Mouse (Mus musculus): Measurements from ENCODE around the gene Dcun1d2. TPM values are rescaled to one million over a fixed set of nuclear protein-coding genes. Genes with fewer than 3 reads are reported as not detected.

Dcun1d2 gene
- polyA plus RNA-seq, 1 experiment from 2014 or later = 11.1 TPM

- no peak overlapping the region for H3K27ac ChIP-seq
- DNase-seq (no peak), ATAC-seq (ENCODE audit: low read depth) (no peak)
- 0 out of 2 replicates have a peak, but pooled peaks cover 4% of the 10 kb centered on the region for H3K9me3 ChIP-seq (replicated peaks)
- H3K4me2 ChIP-seq = no peak overlapping the region
- H3K36me3 ChIP-seq = peaks cover 35% of the 10 kb centered on the region
- H3K27me3 ChIP-seq = no peaks in the 10 kb centered on the region
- H3K4me1 ChIP-seq (replicated peaks) = peaks cover under 1% of the 10 kb centered on the region; the same call in 1 of the 2 replicates
- H3K9ac ChIP-seq = no peak overlapping the region
- WGBS (ENCODE audit: insufficient replicate concordance) = 84% methylated on average over 7 of the region's 7 CpGs
- H3K4me3 ChIP-seq (replicated peaks) = no peak overlapping the region
These were observed 13.1 kb upstream of the Dcun1d2 start for GRCm38 (mm10) chr8:13301036-13301435.

DNA sequence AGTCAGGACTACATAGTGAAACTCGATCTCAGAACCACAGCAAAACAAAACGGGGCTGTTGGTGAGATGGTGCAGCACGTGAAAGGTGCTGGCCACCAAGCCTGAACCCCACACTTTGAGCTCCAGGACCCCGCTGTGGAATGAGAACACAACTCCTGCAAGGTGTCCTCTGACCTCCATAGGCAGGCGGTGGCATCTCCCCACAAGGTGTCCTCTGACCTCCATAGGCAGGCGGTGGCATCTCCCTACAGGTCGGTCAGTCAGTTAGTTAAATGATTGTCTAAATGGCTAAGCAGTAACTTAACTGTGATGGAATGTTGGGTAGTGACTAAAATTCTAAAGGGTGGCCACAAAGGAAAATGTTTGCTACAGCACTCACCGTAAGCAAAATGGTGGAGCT lies 11.6 kb upstream of the Dcun1d2 start:
- no peak overlapping the region for H3K4me2 ChIP-seq
- H3K36me3 ChIP-seq = peaks cover 44% of the 10 kb centered on the region
- DNase-seq = no peak
- 0 out of 2 replicates have a peak, but pooled peaks cover 4% of the 10 kb centered on the region for H3K9me3 ChIP-seq (replicated peaks)
- H3K4me3 ChIP-seq (replicated peaks) = no peak overlapping the region
- no peak overlapping the region for H3K27ac ChIP-seq
- no peak overlapping the region for H3K9ac ChIP-seq
- no peak for ATAC-seq (ENCODE audit: low read depth)
- no peaks in the 10 kb centered on the region for H3K4me1 ChIP-seq (replicated peaks)
- 81% methylated on average over 8 of the region's 8 CpGs for WGBS (ENCODE audit: insufficient replicate concordance)
- H3K27me3 ChIP-seq = no peaks in the 10 kb centered on the region

DNA sequence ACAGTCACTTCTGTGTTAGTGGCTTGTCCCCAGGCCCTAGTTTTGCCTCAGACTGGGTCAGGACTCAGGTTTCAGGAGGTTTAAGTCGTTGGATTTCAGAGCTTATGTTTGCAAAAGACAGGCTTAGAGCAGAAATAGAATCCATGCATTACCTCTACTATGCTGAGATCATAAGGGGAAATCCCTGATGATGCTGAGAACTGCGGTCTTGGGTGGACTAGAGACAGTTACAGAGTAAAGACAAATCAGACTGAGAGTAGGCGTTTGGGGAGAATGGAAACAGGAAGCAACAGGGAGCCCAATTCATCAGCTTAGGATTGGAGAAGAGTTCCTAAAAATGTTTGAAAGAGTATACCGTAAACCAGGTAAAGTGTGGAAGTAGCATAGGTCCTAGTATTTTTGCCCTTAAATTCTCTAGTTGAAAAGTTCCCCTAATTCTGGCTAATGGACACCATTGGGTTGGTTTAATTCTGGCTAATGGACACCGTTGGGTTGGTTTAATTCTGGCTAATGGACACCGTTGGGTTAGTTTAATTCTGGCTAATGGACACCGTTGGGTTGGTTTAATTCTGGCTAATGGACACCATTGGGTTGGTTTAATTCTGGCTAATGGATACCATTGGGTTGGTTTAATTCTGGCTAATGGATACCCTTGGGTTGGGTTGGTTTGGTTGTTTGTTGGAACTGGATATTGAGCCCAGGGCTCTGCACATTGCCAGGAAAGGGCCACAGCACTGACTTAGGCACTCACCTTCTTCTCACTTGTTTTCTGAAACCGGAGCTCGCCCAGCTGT lies 5.9 kb upstream of the Dcun1d2 start:
- ATAC-seq (ENCODE audit: low read depth) = no peak
- Histone ChIP-seq H3K9me3 (replicated peaks) (no peaks in the 10 kb centered on the region), H3K27me3 (no peaks in the 10 kb centered on the region), H3K36me3 (peaks cover 35% of the 10 kb centered on the region), H3K27ac (no peak overlapping the region), H3K9ac (no peak overlapping the region), H3K4me2 (no peak overlapping the region), H3K4me3 (replicated peaks) (no peak overlapping the region), H3K4me1 (replicated peaks) (peaks cover 5% of the 10 kb centered on the region)
- no peak for DNase-seq
- 79% methylated on average over 9 of the region's 9 CpGs for WGBS (ENCODE audit: insufficient replicate concordance)

GRCm38 (mm10) chr8:13292364-13292763 lies 4.4 kb upstream of the Dcun1d2 start:
- H3K4me3 ChIP-seq (replicated peaks) = no peak overlapping the region
- H3K4me1 ChIP-seq (replicated peaks) = peaks cover 12% of the 10 kb centered on the region
- WGBS (ENCODE audit: insufficient replicate concordance) = 26% methylated on average over 9 of the region's 9 CpGs
- DNase-seq (peak; percentile 63), ATAC-seq (ENCODE audit: low read depth) (no peak)
- no peak overlapping the region for H3K4me2 ChIP-seq
- no peak overlapping the region for H3K9ac ChIP-seq
- peaks cover 33% of the 10 kb centered on the region for H3K36me3 ChIP-seq
- H3K9me3 ChIP-seq (replicated peaks) = no peaks in the 10 kb centered on the region
- H3K27me3 ChIP-seq = no peaks in the 10 kb centered on the region
- H3K27ac ChIP-seq = no peak overlapping the region

- H3K27ac ChIP-seq = peak overlapping the region; percentile 99
These were observed 715 bp upstream of the Dcun1d2 start for GRCm38 (mm10) chr8:13288646-13289045.

DNA sequence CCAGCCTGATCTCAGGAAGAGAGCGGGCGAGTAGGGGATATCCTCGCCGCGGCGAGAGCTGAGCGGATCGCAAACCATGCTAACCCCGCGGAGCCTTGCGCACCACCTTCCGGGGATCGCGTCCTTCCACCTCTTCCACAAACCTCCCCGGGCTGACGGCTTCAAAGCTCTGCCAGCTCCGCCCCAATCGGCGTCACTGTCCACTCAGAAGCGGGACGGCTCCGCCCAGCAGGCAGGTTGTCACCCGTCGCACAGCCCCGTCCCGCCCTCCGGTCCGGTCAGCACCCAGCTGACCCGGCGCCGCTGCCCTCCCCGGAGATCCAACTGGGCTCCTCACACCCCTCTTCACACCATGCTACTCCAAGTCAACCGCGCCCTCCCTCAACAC lies 633 bp downstream of the Dcun1d2 start:
- peak overlapping the region; percentile 76 for H3K4me3 ChIP-seq (replicated peaks)
- H3K4me1 ChIP-seq (replicated peaks) = peaks cover 26% of the 10 kb centered on the region
- WGBS (ENCODE audit: insufficient replicate concordance) = under 1% methylated on average over 34 of the region's 34 CpGs
- DNase-seq (peak; percentile 91), ATAC-seq (ENCODE audit: low read depth) (peak; percentile 86)
- H3K9me3 ChIP-seq (replicated peaks) = no peaks in the 10 kb centered on the region
- H3K27me3 ChIP-seq = no peaks in the 10 kb centered on the region
- peak overlapping the region; percentile 93 for H3K4me2 ChIP-seq
- peak overlapping the region; percentile 99 for H3K27ac ChIP-seq
- no peaks in the 10 kb centered on the region for H3K36me3 ChIP-seq
- peak overlapping the region; percentile 88 for H3K9ac ChIP-seq

More at GRCm38 (mm10) chr8:13288646-13289045, 715 bp upstream of the Dcun1d2 start:
- ATAC-seq (ENCODE audit: low read depth) = no peak
- Histone ChIP-seq H3K9ac (peak overlapping the region; percentile 88), H3K36me3 (peaks cover 4% of the 10 kb centered on the region), H3K4me3 (replicated peaks) (peak overlapping the region; percentile 76), H3K9me3 (replicated peaks) (no peaks in the 10 kb centered on the region), H3K4me2 (peak overlapping the region; percentile 93), H3K27me3 (no peaks in the 10 kb centered on the region), H3K4me1 (replicated peaks) (peaks cover 26% of the 10 kb centered on the region)
- WGBS (ENCODE audit: insufficient replicate concordance) = 5% methylated on average over 6 of the region's 6 CpGs
- DNase-seq = no peak

- H3K4me3 ChIP-seq (replicated peaks) = no peak overlapping the region
- 81% methylated on average over 1 of the region's 1 CpGs for WGBS (ENCODE audit: insufficient replicate concordance)
- no peak overlapping the region for H3K4me2 ChIP-seq
- H3K27ac ChIP-seq = no peak overlapping the region
- ATAC-seq (ENCODE audit: low read depth) = no peak
- H3K36me3 ChIP-seq = no peaks in the 10 kb centered on the region
- H3K4me1 ChIP-seq (replicated peaks) = peaks cover 14% of the 10 kb centered on the region
- H3K9ac ChIP-seq = no peak overlapping the region
- no peaks in the 10 kb centered on the region for H3K27me3 ChIP-seq
- no peak for DNase-seq
- no peaks in the 10 kb centered on the region for H3K9me3 ChIP-seq (replicated peaks)
These were observed 4.7 kb downstream of the Dcun1d2 start for GRCm38 (mm10) chr8:13283200-13283599.

- H3K27me3 ChIP-seq = no peaks in the 10 kb centered on the region
- H3K27ac ChIP-seq = no peak overlapping the region
- peaks cover 27% of the 10 kb centered on the region for H3K36me3 ChIP-seq
- no peak for DNase-seq
- no peak for ATAC-seq (ENCODE audit: low read depth)
- no peak overlapping the region for H3K4me2 ChIP-seq
- no peak overlapping the region for H3K4me3 ChIP-seq (replicated peaks)
- H3K9ac ChIP-seq = no peak overlapping the region
- H3K9me3 ChIP-seq (replicated peaks) = no peaks in the 10 kb centered on the region
- H3K4me1 ChIP-seq (replicated peaks) = no peaks in the 10 kb centered on the region
- 61% methylated on average over 5 of the region's 5 CpGs for WGBS (ENCODE audit: insufficient replicate concordance)
These were observed 10.9 kb downstream of the Dcun1d2 start for GRCm38 (mm10) chr8:13276941-13277447.

DNA sequence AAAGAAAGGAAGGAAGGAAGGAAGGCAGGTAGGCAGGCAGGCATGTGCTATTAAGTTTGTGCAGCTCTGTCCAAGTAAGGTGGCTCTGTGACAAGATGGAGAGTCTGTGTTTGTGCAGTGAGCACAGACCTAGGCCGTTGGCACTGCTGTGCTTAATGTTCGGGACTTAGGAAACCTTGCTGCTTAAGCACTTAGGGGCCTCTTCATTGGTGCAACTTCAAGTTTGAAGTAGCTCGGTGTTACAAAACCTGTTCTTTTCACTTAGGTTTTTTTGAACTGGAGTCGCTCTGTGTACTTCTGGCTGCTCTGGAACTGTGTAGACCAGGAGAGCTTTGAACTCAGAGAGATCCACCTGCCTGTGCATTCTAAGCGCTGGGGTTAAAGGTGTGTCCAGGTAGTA lies 15.1 kb downstream of the Dcun1d2 start:
- no peak overlapping the region for H3K27ac ChIP-seq
- WGBS (ENCODE audit: insufficient replicate concordance) = 79% methylated on average over 5 of the region's 5 CpGs
- no peaks in the 10 kb centered on the region for H3K4me1 ChIP-seq (replicated peaks)
- no peaks in the 10 kb centered on the region for H3K9me3 ChIP-seq (replicated peaks)
- H3K9ac ChIP-seq = no peak overlapping the region
- no peak overlapping the region for H3K4me3 ChIP-seq (replicated peaks)
- DNase-seq (no peak), ATAC-seq (ENCODE audit: low read depth) (no peak)
- H3K4me2 ChIP-seq = no peak overlapping the region
- peaks cover 57% of the 10 kb centered on the region for H3K36me3 ChIP-seq
- H3K27me3 ChIP-seq = no peaks in the 10 kb centered on the region

DNA sequence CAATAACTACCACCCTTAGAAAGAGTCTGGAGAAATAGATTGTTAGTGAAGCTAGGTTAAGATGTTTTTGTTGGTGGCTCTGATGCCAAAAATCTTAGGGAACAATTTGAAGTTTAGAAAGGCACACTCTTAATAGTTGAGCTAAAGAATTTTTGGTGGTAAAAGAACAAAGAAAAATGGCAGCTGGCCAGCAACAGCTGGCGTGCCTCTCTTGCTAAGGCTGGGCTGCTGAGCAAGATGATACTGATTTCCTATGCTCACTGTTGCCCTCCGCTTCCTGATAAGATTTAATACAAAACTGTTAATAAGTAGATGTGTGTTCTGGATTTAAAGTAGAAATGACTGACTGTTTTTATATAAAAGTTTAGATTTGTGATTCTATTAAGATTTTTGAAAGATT lies 20.4 kb downstream of the Dcun1d2 start:
- H3K36me3 ChIP-seq = peaks cover 43% of the 10 kb centered on the region
- DNase-seq = no peak
- no peaks in the 10 kb centered on the region for H3K9me3 ChIP-seq (replicated peaks)
- no peak overlapping the region for H3K4me3 ChIP-seq (replicated peaks)
- no peak for ATAC-seq (ENCODE audit: low read depth)
- WGBS (ENCODE audit: insufficient replicate concordance) = 73% methylated on average over 2 of the region's 2 CpGs
- no peak overlapping the region for H3K27ac ChIP-seq
- H3K4me2 ChIP-seq = no peak overlapping the region
- H3K4me1 ChIP-seq (replicated peaks) = peaks cover 19% of the 10 kb centered on the region
- H3K27me3 ChIP-seq = no peaks in the 10 kb centered on the region
- H3K9ac ChIP-seq = no peak overlapping the region

DNA sequence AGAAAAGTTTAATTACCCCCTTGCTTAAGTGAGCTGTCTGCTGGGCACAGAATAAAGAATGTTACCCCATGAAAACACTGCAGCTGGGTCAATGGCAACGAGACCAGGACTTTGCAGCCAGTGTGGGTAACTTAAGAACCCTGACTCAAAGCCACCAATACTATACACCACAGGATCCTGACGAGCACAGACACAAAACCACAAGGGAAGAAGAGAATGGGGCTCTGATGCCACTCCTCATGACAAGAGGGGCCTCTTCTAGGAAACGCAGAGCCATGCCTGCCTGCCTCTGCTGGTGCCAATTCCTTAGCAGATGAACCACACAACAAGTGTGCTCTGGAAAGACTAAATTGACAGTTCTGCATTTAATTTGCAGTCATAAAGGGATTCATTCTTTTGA lies 24.6 kb downstream of the Dcun1d2 start:
- Histone ChIP-seq H3K4me3 (replicated peaks) (no peak overlapping the region), H3K9me3 (replicated peaks) (no peaks in the 10 kb centered on the region), H3K4me2 (no peak overlapping the region), H3K27ac (no peak overlapping the region), H3K36me3 (peaks cover 30% of the 10 kb centered on the region), H3K4me1 (replicated peaks) (peaks cover 19% of the 10 kb centered on the region), H3K27me3 (no peaks in the 10 kb centered on the region), H3K9ac (no peak overlapping the region)
- WGBS (ENCODE audit: insufficient replicate concordance) = 26% methylated on average over 3 of the region's 3 CpGs
- DNase-seq (no peak), ATAC-seq (ENCODE audit: low read depth) (no peak)

- Histone ChIP-seq H3K4me1 (replicated peaks) (no peaks in the 10 kb centered on the region), H3K9me3 (replicated peaks) (no peaks in the 10 kb centered on the region), H3K27me3 (no peaks in the 10 kb centered on the region), H3K27ac (no peak within 1 kb of the TSS), H3K4me2 (no peak within 1 kb of the TSS), H3K36me3 (peaks cover 25% of the 10 kb centered on the region), H3K4me3 (replicated peaks) (no peak within 1 kb of the TSS), H3K9ac (no peak within 1 kb of the TSS)
- ATAC-seq (ENCODE audit: low read depth) (peak; percentile 74; the same call in 1 of the 2 replicates), DNase-seq (peak; percentile 37)
- WGBS (ENCODE audit: insufficient replicate concordance) = 27% methylated on average over 8 of the region's 8 CpGs
These were observed 33.9 kb downstream of the Dcun1d2 start, which contains the start of gene Adprhl1 for GRCm38 (mm10) chr8:13254019-13254418. Adprhl1 (minus strand) TSS chr8:13254162.
